Mouse (Mus musculus) kidney, adult 2 months (tissue): ENCODE results near the gene Adpgk. TPM values are rescaled to one million over a fixed set of nuclear protein-coding genes. Genes with fewer than 3 reads are reported as not detected.
A peak's percentile ranks its signal among the peaks of the same experiment; 100 is the strongest.

ENCODE experiments used
- DNase-seq: peaks from one replicate; pipeline ENCODE4 v3.0.0; 2021
- H3K27ac ChIP-seq: fragments of 200-500 bp; 2 replicates; pipeline ENCODE4 v1.5.1; 2012; ENCODE audit warnings: low read depth, low read length, control low read depth, inconsistent platforms; ENCODE audit not compliant: insufficient read depth
- H3K27me3 ChIP-seq: fragments of 200-500 bp; replicated peaks from 2 replicates; pipeline ENCODE4 v1.6.1; 2012; ENCODE audit warnings: mild to moderate bottlenecking, moderate library complexity, low read length, inconsistent platforms; ENCODE audit not compliant: control insufficient read depth, insufficient read depth
- H3K36me3 ChIP-seq: fragments of 200-500 bp; 2 replicates; pipeline ENCODE4 v1.6.1; 2012; ENCODE audit warnings: mild to moderate bottlenecking, moderate library complexity, low read length, inconsistent platforms; ENCODE audit not compliant: control insufficient read depth, insufficient read depth
- H3K4me1 ChIP-seq: fragments of 200-500 bp; 2 replicates; pipeline ENCODE4 v1.6.1; 2011; ENCODE audit warnings: low read length; ENCODE audit not compliant: control insufficient read depth, insufficient read depth
- H3K4me3 ChIP-seq: fragments of 200-500 bp; 2 replicates; pipeline ENCODE4 v1.5.1; 2011; ENCODE audit warnings: mild to moderate bottlenecking, low read depth, low read length, control low read depth; ENCODE audit not compliant: insufficient read depth
- CTCF ChIP-seq: fragments of 200-500 bp; conservative IDR thresholded peaks from 2 replicates; pipeline ENCODE4 v1.5.1; 2011; ENCODE audit warnings: low read depth, mild to moderate bottlenecking, control low read depth, low read length, moderate library complexity, mixed read lengths; ENCODE audit not compliant: insufficient read depth, insufficient read length
- POLR2A ChIP-seq: fragments of 200-500 bp; IDR thresholded peaks from one replicate; pipeline ENCODE4 v1.6.1; 2011; ENCODE audit warnings: low read depth, low read length, control low read depth
- WGBS: fragments of 180-500 bp; shearing (Covaris S2); methylation state at CpG from one replicate; pipeline ENCODE4 v1.1.7; 2018; 5-methylcytosine and 5-hydroxymethylcytosine counted together
- polyA plus RNA-seq: library from polyadenylated mRNA; depleted of rRNA; stranded (reverse); fragments of >200 nt; gene quantifications from 2 replicates; pipeline ENCODE4 v1.2.3, GENCODE M21; 2012

Gene Adpgk
- polyA plus RNA-seq, 1 experiment, result 10.9 TPM

- no peak for TF ChIP-seq POLR2A
- TF ChIP-seq CTCF, result peak; percentile 66
- H3K27me3 ChIP-seq, result no peaks in the 10 kb centered on the region
- no peaks in the 10 kb centered on the region for H3K4me1 ChIP-seq
- H3K36me3 ChIP-seq, result no peaks in the 10 kb centered on the region
- no peak overlapping the region for H3K4me3 ChIP-seq
- WGBS, result 26% methylated on average over 6 of the region's 6 CpGs
- DNase-seq, result peak; percentile 18
- H3K27ac ChIP-seq, result no peak overlapping the region
Observed at GRCm38 (mm10) chr9:59266332-59266731, 25.0 kb upstream of the Adpgk start.

DNA sequence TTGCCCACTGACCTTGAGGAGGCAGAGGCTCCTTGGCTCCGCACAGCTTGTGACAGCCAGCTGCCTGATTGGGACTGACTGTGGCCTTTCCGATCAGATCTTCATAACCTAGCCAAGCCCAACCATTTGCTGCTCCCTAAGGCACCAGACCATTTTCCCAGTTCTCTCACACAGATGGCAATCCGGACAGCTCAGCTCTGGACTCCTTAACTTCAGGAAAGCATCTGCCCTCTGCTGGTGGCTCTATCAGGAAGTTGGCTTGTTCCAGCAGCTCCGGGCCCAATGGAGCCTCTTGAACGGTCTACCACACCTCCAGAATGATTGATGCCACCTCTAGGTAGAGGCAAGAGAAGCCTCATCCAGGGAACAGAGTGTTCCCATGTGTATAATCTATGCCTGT, 21.6 kb upstream of the Adpgk start:
- H3K4me3 ChIP-seq, result no peak overlapping the region
- WGBS, result 15% methylated on average over 5 of the region's 5 CpGs
- H3K27ac ChIP-seq, result no peak overlapping the region
- DNase-seq, result peak; percentile 70
- TF ChIP-seq CTCF (peak; percentile 62), POLR2A (no peak)
- no peaks in the 10 kb centered on the region for H3K27me3 ChIP-seq
- no peaks in the 10 kb centered on the region for H3K4me1 ChIP-seq
- no peaks in the 10 kb centered on the region for H3K36me3 ChIP-seq

DNA sequence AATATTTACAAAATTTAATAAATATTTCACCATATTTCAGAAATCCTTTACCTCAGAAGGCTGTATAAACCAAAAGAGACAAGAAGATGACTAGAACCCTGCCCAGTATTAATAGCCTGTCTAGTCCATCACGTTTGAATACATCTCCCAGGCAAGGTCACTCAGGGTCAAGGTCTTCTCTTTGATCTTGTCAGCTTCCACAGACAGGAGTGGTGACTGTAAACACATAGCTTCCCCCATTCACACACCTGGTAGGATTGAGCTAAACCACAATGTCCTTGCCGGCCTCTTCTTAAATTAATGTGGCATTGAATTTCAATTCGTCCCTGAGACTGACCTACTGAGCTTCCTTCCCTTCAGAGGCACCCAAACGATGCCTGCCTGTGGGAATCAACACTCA, 20.3 kb upstream of the Adpgk start:
- H3K4me1 ChIP-seq, result no peaks in the 10 kb centered on the region
- DNase-seq, result no peak
- no peak overlapping the region for H3K4me3 ChIP-seq
- no peak overlapping the region for H3K27ac ChIP-seq
- no peaks in the 10 kb centered on the region for H3K27me3 ChIP-seq
- no peaks in the 10 kb centered on the region for H3K36me3 ChIP-seq
- TF ChIP-seq POLR2A (no peak), CTCF (no peak)
- 32% methylated on average over 4 of the region's 4 CpGs for WGBS

DNA sequence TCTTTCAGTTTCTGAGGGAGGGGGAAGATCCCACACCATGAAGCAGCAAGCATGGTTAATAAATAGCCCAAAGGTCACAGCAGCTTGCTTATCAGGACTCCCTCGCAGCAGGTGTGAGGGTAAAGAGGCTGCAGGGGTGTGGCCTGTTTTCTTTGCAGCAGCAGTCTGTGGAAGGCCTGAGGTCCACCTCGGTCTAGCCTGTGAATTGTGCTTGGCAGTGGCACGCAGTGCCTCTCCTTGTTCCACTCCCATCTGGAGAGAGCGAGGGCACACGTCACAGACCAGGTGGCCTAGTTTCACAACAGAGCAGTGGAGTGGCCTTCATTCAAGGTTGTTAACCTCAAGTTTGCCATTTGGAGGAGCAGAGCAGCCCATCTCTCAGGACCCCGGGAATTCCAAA, 19.6 kb upstream of the Adpgk start:
- Histone ChIP-seq H3K4me1 (no peaks in the 10 kb centered on the region), H3K4me3 (no peak overlapping the region), H3K36me3 (no peaks in the 10 kb centered on the region), H3K27ac (no peak overlapping the region), H3K27me3 (no peaks in the 10 kb centered on the region)
- TF ChIP-seq CTCF (no peak), POLR2A (no peak)
- 31% methylated on average over 6 of the region's 6 CpGs for WGBS
- peak; percentile 83 for DNase-seq

DNA sequence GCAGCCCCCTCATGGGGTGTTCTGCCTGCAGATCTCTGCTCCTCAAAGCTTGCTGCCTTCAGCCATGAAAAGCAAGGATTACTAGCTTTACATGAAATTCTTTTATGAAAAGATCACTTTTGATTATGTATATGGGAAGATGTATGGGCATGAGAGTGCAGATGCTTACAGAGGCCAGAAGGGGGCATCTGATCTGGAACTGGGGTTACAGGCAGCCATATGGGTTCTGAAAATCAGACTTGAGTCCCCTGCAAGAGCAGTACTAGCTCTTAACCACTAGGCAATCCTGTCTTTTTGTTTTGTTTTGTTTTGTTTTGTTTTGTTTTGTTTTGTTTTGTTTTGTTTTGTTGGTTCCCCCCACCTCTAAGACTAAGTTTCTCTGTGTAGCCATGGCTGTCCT, 18.2 kb upstream of the Adpgk start:
- Histone ChIP-seq H3K27ac (no peak overlapping the region), H3K27me3 (no peaks in the 10 kb centered on the region), H3K36me3 (no peaks in the 10 kb centered on the region), H3K4me3 (no peak overlapping the region), H3K4me1 (no peaks in the 10 kb centered on the region)
- DNase-seq, result no peak
- TF ChIP-seq CTCF (no peak), POLR2A (no peak)

GRCm38 (mm10) chr9:59274846-59275455, 16.4 kb upstream of the Adpgk start:
- Histone ChIP-seq H3K4me1 (no peaks in the 10 kb centered on the region), H3K4me3 (no peak overlapping the region), H3K27ac (no peak overlapping the region), H3K36me3 (no peaks in the 10 kb centered on the region), H3K27me3 (no peaks in the 10 kb centered on the region)
- 92% methylated on average over 19 of the region's 19 CpGs for WGBS
- TF ChIP-seq POLR2A (no peak), CTCF (no peak)
- DNase-seq, result no peak

- no peaks in the 10 kb centered on the region for H3K4me1 ChIP-seq
- no peaks in the 10 kb centered on the region for H3K36me3 ChIP-seq
- no peak overlapping the region for H3K4me3 ChIP-seq
- TF ChIP-seq CTCF (no peak), POLR2A (no peak)
- no peak overlapping the region for H3K27ac ChIP-seq
- WGBS, result 89% methylated on average over 2 of the region's 2 CpGs
- no peaks in the 10 kb centered on the region for H3K27me3 ChIP-seq
- no peak for DNase-seq
Observed at GRCm38 (mm10) chr9:59278199-59278598, 13.2 kb upstream of the Adpgk start.
